Mouse (Mus musculus): ENCODE data around the gene Nubp2. TPM values are rescaled to one million over a fixed set of nuclear protein-coding genes. Genes with fewer than 3 reads are reported as not detected.

Gene Nubp2
- polyA plus RNA-seq, 1 experiment: 29.8 TPM

DNA sequence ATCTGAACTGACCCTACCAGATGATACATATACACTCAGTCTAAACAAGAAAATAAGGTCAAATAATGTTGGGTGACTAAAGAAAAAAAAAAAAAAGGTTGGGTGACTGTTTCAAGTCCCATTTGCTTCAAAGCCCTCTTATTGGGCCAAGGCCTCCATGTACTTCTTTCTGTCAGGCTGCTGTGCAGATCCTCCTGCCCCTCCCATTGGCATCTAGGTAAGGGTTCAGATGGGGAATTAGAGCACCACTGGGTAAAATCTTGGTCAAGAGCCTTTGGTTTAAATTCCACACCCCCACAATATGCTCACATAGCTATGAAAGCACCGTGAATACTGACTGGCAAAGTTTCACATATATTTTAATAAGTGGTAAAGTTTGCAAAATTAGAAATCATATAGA, 37.1 kb upstream of the Nubp2 start:
- no peak overlapping the region for H3K4me3 ChIP-seq (ENCODE audit: low read depth, low read length)
- H3K27ac ChIP-seq (ENCODE audit: insufficient read depth, low read length): no peak overlapping the region

DNA sequence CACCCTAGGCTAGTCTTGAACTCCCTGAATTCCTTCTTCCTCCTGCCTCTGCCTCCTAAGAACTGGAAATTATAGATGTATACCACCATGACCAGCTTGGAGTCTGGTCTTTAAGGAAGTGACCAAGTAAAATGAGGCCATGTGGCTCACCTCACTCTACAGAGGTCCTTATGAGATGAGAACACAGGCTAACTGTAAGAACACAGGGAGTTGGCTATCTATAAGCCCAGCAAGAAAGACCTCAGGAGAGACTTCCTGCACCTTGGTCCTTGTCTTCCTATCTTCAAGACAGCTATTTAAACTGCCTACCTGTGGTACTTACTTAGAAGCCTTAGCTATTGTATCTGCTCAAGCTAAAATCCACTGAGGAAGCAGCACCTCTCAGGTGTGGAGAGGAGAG, 27.8 kb upstream of the Nubp2 start:
- Histone ChIP-seq H3K9ac (ENCODE audit: low read depth, poor library complexity, severe bottlenecking) (no peak overlapping the region), H3K4me1 (ENCODE audit: control insufficient read depth, insufficient read depth, low read length) (no peaks in the 10 kb centered on the region), H3K9me3 (replicated peaks; ENCODE audit: control insufficient read depth, insufficient read depth, low read length, poor library complexity, severe bottlenecking) (no peaks in the 10 kb centered on the region), H3K27ac (ENCODE audit: insufficient read depth, low read length) (no peak overlapping the region), H3K4me3 (ENCODE audit: low read depth, low read length) (no peak overlapping the region), H3K27me3 (ENCODE audit: control insufficient read depth, insufficient read depth, low read length, poor library complexity, severe bottlenecking) (no peaks in the 10 kb centered on the region), H3K36me3 (ENCODE audit: control insufficient read depth, insufficient read depth, low read length, poor library complexity, severe bottlenecking) (peaks cover 27% of the 10 kb centered on the region)
- TF ChIP-seq POLR2A (IDR thresholded peaks at IDR 0.05; ENCODE audit: insufficient read depth, low read length) (no peak), EP300 (IDR thresholded peaks at IDR 0.05; ENCODE audit: insufficient read depth, low read depth, low read length) (no peak), CTCF (IDR thresholded peaks at IDR 0.05; ENCODE audit: low read depth, low read length) (no peak)

More for the DNA sequence above, 37.1 kb upstream of the Nubp2 start:
- no peak for TF ChIP-seq EP300 (IDR thresholded peaks at IDR 0.05; ENCODE audit: insufficient read depth, low read depth, low read length)
- TF ChIP-seq CTCF (IDR thresholded peaks at IDR 0.05; ENCODE audit: low read depth, low read length): no peak
- no peak for TF ChIP-seq POLR2A (IDR thresholded peaks at IDR 0.05; ENCODE audit: insufficient read depth, low read length)
- Histone ChIP-seq H3K9ac (ENCODE audit: low read depth, poor library complexity, severe bottlenecking) (no peak overlapping the region), H3K4me1 (ENCODE audit: control insufficient read depth, insufficient read depth, low read length) (no peaks in the 10 kb centered on the region), H3K27me3 (ENCODE audit: control insufficient read depth, insufficient read depth, low read length, poor library complexity, severe bottlenecking) (no peaks in the 10 kb centered on the region), H3K36me3 (ENCODE audit: control insufficient read depth, insufficient read depth, low read length, poor library complexity, severe bottlenecking) (peaks cover 24% of the 10 kb centered on the region), H3K9me3 (replicated peaks; ENCODE audit: control insufficient read depth, insufficient read depth, low read length, poor library complexity, severe bottlenecking) (no peaks in the 10 kb centered on the region)

DNA sequence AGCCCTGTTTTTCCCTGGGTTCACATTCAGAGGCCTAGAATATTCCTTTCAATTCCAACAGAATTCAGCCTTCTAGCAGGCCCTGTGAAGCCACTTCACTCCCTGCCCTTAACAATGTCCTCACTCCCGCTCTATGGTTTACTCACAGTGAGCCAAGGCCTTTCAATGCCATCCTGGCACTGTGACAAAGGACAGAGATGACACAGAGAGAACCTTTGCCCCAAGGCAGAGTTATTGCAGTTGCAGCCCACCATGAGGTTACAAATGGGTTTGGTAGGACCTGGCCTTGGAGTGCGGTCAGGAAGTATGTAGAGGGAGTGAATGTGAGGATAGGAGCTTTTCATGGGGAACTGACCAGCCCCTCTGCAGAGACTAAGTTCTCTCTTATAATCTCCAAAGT, 21.4 kb upstream of the Nubp2 start:
- Histone ChIP-seq H3K9ac (ENCODE audit: low read depth, poor library complexity, severe bottlenecking) (no peak overlapping the region), H3K36me3 (ENCODE audit: control insufficient read depth, insufficient read depth, low read length, poor library complexity, severe bottlenecking) (peaks cover 17% of the 10 kb centered on the region)

DNA sequence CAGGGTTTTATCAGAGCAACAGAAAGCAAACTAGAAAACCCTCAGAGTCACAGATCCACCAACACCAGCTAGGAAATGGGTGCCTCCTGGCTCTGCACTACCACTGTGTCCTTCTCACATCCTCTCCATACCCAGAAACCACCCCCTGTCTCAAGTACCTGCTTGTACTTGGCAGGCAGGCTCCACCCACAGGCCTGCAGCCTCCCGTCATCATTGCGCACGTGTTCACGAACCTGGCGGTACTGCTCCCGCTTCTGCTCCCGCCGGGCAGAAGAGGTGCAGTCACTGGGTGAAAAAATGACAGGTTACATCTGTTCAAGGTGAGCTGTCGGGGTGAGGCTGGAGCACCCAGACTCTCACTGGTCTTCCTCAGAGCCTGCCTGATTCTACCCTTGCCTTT, 17.6 kb upstream of the Nubp2 start:
- Histone ChIP-seq H3K9me3 (replicated peaks; ENCODE audit: control insufficient read depth, insufficient read depth, low read length, poor library complexity, severe bottlenecking) (no peaks in the 10 kb centered on the region), H3K9ac (ENCODE audit: low read depth, poor library complexity, severe bottlenecking) (no peak overlapping the region), H3K27ac (ENCODE audit: insufficient read depth, low read length) (no peak overlapping the region), H3K4me1 (ENCODE audit: control insufficient read depth, insufficient read depth, low read length) (no peaks in the 10 kb centered on the region), H3K36me3 (ENCODE audit: control insufficient read depth, insufficient read depth, low read length, poor library complexity, severe bottlenecking) (peaks cover 13% of the 10 kb centered on the region), H3K27me3 (ENCODE audit: control insufficient read depth, insufficient read depth, low read length, poor library complexity, severe bottlenecking) (no peaks in the 10 kb centered on the region), H3K4me3 (ENCODE audit: low read depth, low read length) (no peak overlapping the region)
- TF ChIP-seq CTCF (IDR thresholded peaks at IDR 0.05; ENCODE audit: low read depth, low read length): no peak
- no peak for TF ChIP-seq EP300 (IDR thresholded peaks at IDR 0.05; ENCODE audit: insufficient read depth, low read depth, low read length)
- TF ChIP-seq POLR2A (IDR thresholded peaks at IDR 0.05; ENCODE audit: insufficient read depth, low read length): no peak

More for the DNA sequence above, 21.4 kb upstream of the Nubp2 start:
- H3K27me3 ChIP-seq (ENCODE audit: control insufficient read depth, insufficient read depth, low read length, poor library complexity, severe bottlenecking): no peaks in the 10 kb centered on the region
- H3K27ac ChIP-seq (ENCODE audit: insufficient read depth, low read length): no peak overlapping the region
- no peaks in the 10 kb centered on the region for H3K4me1 ChIP-seq (ENCODE audit: control insufficient read depth, insufficient read depth, low read length)
- TF ChIP-seq POLR2A (IDR thresholded peaks at IDR 0.05; ENCODE audit: insufficient read depth, low read length) (no peak), CTCF (IDR thresholded peaks at IDR 0.05; ENCODE audit: low read depth, low read length) (no peak), EP300 (IDR thresholded peaks at IDR 0.05; ENCODE audit: insufficient read depth, low read depth, low read length) (no peak)
- H3K4me3 ChIP-seq (ENCODE audit: low read depth, low read length): no peak overlapping the region
- H3K9me3 ChIP-seq (replicated peaks; ENCODE audit: control insufficient read depth, insufficient read depth, low read length, poor library complexity, severe bottlenecking): no peaks in the 10 kb centered on the region

DNA sequence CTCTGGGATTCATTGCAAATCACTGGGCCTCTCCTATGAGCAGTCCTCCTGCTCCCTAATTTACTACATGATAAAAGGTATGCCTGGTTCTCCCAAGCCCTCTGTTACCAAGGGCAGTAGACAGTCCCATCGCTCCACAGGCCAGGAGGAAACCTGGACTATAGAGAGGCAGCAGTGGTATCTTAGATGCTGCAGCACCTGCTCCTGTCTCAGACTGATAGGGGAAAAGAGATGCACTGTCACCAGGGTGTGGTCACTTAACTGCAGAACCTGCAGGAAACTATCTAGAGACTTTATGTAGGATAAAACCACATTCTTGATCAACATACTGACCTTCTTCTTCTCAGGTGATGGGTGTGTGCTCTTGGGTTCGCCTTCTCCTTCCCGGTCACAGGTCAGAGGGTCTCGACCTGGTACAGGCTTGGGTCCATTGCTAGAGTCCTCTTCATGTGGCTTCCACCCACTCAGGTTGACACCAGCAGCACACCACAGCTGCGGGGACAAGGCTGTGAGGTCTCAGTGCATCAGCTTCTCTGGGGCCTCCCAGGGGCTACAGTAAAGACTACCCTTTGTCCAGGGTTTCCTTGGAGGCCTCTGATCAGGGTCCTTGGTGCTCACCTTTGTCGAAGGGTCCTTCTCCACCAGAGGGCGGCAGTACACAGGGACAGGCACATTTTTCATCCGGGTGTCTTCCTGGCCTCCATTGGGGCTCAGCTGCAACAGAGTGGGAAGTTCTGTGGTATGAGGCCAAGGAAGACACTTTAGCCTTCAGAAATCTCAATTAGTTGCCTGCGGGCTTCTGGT, 16.7 kb upstream of the Nubp2 start:
- Histone ChIP-seq H3K9me3 (replicated peaks; ENCODE audit: control insufficient read depth, insufficient read depth, low read length, poor library complexity, severe bottlenecking) (no peaks in the 10 kb centered on the region), H3K27me3 (ENCODE audit: control insufficient read depth, insufficient read depth, low read length, poor library complexity, severe bottlenecking) (no peaks in the 10 kb centered on the region), H3K4me1 (ENCODE audit: control insufficient read depth, insufficient read depth, low read length) (no peaks in the 10 kb centered on the region), H3K27ac (ENCODE audit: insufficient read depth, low read length) (no peak overlapping the region), H3K4me3 (ENCODE audit: low read depth, low read length) (no peak overlapping the region), H3K9ac (ENCODE audit: low read depth, poor library complexity, severe bottlenecking) (no peak overlapping the region), H3K36me3 (ENCODE audit: control insufficient read depth, insufficient read depth, low read length, poor library complexity, severe bottlenecking) (peaks cover 12% of the 10 kb centered on the region)
- TF ChIP-seq EP300 (IDR thresholded peaks at IDR 0.05; ENCODE audit: insufficient read depth, low read depth, low read length): no peak
- TF ChIP-seq POLR2A (IDR thresholded peaks at IDR 0.05; ENCODE audit: insufficient read depth, low read length): no peak
- peak; percentile 66 for TF ChIP-seq CTCF (IDR thresholded peaks at IDR 0.05; ENCODE audit: low read depth, low read length)

DNA sequence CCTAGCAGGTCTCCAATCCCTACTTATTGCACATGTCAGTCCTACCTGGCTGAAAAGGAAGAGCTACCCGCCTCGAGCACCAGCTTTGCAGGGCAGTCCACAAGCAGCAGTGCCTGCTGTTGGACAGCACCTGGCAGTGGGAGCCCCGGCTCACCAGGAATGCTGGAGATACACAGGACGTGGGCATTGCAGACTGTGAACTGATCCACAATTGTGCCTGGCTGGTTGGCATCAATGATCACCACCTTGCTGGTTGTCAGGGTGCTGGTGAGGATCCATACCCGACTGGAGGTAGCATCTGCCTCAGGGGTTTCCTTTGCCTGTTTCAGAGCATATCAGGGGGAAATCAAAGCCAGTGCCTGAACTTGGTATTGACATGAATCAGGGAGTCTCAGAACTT, 16.0 kb upstream of the Nubp2 start:
- no peaks in the 10 kb centered on the region for H3K9me3 ChIP-seq (replicated peaks; ENCODE audit: control insufficient read depth, insufficient read depth, low read length, poor library complexity, severe bottlenecking)
- H3K27ac ChIP-seq (ENCODE audit: insufficient read depth, low read length): no peak overlapping the region
- no peak overlapping the region for H3K4me3 ChIP-seq (ENCODE audit: low read depth, low read length)
- no peaks in the 10 kb centered on the region for H3K27me3 ChIP-seq (ENCODE audit: control insufficient read depth, insufficient read depth, low read length, poor library complexity, severe bottlenecking)
- TF ChIP-seq EP300 (IDR thresholded peaks at IDR 0.05; ENCODE audit: insufficient read depth, low read depth, low read length) (no peak), CTCF (IDR thresholded peaks at IDR 0.05; ENCODE audit: low read depth, low read length) (no peak), POLR2A (IDR thresholded peaks at IDR 0.05; ENCODE audit: insufficient read depth, low read length) (no peak)
- H3K9ac ChIP-seq (ENCODE audit: low read depth, poor library complexity, severe bottlenecking): no peak overlapping the region
- peaks cover 12% of the 10 kb centered on the region for H3K36me3 ChIP-seq (ENCODE audit: control insufficient read depth, insufficient read depth, low read length, poor library complexity, severe bottlenecking)
- no peaks in the 10 kb centered on the region for H3K4me1 ChIP-seq (ENCODE audit: control insufficient read depth, insufficient read depth, low read length)

Data from ES-Bruce4 (cell line).